Mouse (Mus musculus) neural tube, postnatal 0 days (tissue): ENCODE measurements around the gene Gm5916. TPM values are rescaled to one million over a fixed set of nuclear protein-coding genes. Genes with fewer than 3 reads are reported as not detected.

ENCODE experiments used
- polyA plus RNA-seq: library from polyadenylated mRNA; unstranded; fragments of >200 nt; fragmentation: Nextera tagmentation; extraction: Ambion mirVana; gene quantifications from 2 replicates; pipeline ENCODE4 v1.2.1, GENCODE M21; 2015

Gm5916 gene
- polyA plus RNA-seq: not detected in 2 replicates

DNA sequence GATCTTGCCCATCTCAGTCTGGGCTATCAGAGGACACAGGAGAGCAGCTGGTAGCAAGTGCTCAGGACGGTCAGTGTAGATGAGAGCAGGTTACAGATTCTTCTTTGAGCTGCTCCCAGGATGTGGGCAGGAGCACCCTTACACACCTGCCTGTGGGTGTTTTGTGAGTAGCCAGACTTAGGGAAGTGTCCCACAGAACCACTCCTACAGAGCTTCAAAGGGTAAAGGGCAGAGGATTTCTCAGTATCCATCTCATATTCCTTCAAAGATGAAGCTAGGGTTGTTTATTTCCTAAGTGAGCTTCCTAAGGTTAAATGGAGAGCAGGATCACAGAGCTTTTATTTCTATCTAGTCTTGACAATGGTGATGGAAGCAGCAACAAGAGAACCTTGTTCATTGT is at the start of gene Gm5916:
Gene Gm5916, minus strand, starts transcription at position 101 of the 400 bp plus-strand sequence.

Other genes starting within 250 kb of the Gm5916 start
- not detected in 2 replicates for gene 9230113P08Rik, start 220.4 kb downstream of the Gm5916 start, polyA plus RNA-seq